Mouse (Mus musculus) bone marrow, adult 2 months (tissue): ENCODE results near the gene Actr5.

Experiments
- CTCF ChIP-seq: fragments of 200-500 bp; IDR thresholded peaks from 2 replicates; pipeline ENCODE4 v1.5.1; 2011; ENCODE audit warnings: low read length, control low read depth; ENCODE audit not compliant: control insufficient read depth, insufficient read depth
- POLR2A ChIP-seq: fragments of 200-500 bp; IDR thresholded peaks from 2 replicates; pipeline ENCODE4 v1.6.1; 2011; ENCODE audit warnings: low read depth, mild to moderate bottlenecking, control low read depth, low read length, borderline replicate concordance; ENCODE audit not compliant: control insufficient read depth

DNA sequence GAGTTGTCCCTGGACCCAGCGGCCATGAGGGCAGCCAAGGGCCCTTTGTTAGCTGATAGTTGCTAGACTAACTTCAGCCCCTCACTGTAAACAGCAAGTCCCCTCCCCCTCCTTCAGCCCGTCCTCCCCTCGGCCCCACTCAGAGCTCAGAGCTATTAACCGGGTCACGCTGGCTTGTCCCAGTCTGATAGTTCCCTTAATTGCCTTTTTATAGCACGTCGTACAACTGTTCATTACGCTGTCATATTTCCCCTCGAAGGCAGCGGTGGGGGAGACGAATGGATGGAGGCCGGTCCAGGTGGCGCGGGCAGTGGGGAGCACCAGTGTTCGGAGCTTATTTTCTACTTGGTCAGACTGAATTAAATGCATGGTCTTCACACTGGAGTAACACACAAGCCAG lies 22.0 kb upstream of the Actr5 start:
- TF ChIP-seq POLR2A (no peak), CTCF (no peak)
